Mouse (Mus musculus): Measurements from ENCODE around the gene Tmprss4. TPM values are rescaled to one million over a fixed set of nuclear protein-coding genes. Genes with fewer than 3 reads are reported as not detected.

Tmprss4 gene
- polyA plus RNA-seq, 1 experiment: 0.52 TPM

DNA sequence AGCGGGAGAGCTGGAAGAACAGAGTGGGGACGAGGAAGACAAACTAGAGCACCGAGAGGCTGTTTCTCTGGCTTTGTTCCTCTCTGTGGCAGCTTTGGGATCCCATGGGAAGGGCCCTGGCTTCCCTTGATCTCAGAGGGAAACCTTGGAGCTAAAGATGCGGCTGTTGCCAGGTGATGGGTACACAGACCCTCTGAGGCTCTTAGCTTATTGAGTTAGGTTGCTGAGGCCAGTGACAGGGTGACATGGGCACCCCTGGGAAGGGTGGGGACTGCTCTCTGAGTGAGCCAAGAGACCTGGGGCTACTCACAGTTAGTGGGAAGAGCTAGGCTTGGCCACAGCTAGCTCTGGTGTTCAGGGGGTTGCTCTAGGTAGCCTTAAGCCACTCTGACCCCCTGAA, 8.4 kb downstream of the Tmprss4 start:
- H3K36me3 ChIP-seq (ENCODE audit: control insufficient read depth, insufficient read depth, low read length, poor library complexity, severe bottlenecking): no peaks in the 10 kb centered on the region
- no peak overlapping the region for H3K27ac ChIP-seq (ENCODE audit: insufficient read depth, low read length)
- H3K4me3 ChIP-seq (ENCODE audit: low read depth, low read length): no peak overlapping the region; the same call in 1 of the 2 replicates
- no peak overlapping the region for H3K9ac ChIP-seq (ENCODE audit: low read depth, poor library complexity, severe bottlenecking)
- H3K27me3 ChIP-seq (ENCODE audit: control insufficient read depth, insufficient read depth, low read length, poor library complexity, severe bottlenecking): no peaks in the 10 kb centered on the region
- peaks cover 3% of the 10 kb centered on the region for H3K4me1 ChIP-seq (ENCODE audit: control insufficient read depth, insufficient read depth, low read length)
- H3K9me3 ChIP-seq (replicated peaks; ENCODE audit: control insufficient read depth, insufficient read depth, low read length, poor library complexity, severe bottlenecking): no peaks in the 10 kb centered on the region; the same call in 1 of the 2 replicates
- no peak for TF ChIP-seq EP300 (IDR thresholded peaks at IDR 0.05; ENCODE audit: insufficient read depth, low read depth, low read length)
- no peak for TF ChIP-seq POLR2A (IDR thresholded peaks at IDR 0.05; ENCODE audit: insufficient read depth, low read length)
- no peak for TF ChIP-seq CTCF (IDR thresholded peaks at IDR 0.05; ENCODE audit: low read depth, low read length)

DNA sequence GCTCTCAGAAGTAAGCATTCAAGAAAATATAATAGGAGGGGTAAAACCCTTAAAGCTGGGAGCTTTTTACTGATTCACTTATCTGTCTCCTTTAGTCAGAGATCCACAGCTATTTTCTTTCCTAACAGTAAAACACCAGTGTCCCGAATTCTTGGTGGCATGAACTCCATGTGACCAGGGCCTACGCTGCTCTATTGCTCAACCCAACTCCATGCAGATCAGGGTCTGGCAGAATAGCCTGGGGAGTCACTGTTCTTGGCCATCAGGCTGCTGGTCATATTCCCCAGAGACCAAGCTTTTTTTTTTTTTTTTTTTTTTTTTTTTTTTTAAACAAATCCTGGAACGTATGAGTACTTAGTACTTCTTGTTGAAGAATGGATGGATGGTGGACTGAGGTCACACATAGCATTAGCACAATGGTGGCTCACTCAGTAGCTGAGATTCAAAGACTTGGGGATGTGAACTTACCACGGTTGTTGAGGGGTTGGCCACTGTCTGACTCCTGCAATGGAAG, 14.2 kb downstream of the Tmprss4 start:
- H3K27ac ChIP-seq (ENCODE audit: insufficient read depth, low read length): no peak overlapping the region
- TF ChIP-seq CTCF (IDR thresholded peaks at IDR 0.05; ENCODE audit: low read depth, low read length): no peak
- no peak for TF ChIP-seq EP300 (IDR thresholded peaks at IDR 0.05; ENCODE audit: insufficient read depth, low read depth, low read length)

DNA sequence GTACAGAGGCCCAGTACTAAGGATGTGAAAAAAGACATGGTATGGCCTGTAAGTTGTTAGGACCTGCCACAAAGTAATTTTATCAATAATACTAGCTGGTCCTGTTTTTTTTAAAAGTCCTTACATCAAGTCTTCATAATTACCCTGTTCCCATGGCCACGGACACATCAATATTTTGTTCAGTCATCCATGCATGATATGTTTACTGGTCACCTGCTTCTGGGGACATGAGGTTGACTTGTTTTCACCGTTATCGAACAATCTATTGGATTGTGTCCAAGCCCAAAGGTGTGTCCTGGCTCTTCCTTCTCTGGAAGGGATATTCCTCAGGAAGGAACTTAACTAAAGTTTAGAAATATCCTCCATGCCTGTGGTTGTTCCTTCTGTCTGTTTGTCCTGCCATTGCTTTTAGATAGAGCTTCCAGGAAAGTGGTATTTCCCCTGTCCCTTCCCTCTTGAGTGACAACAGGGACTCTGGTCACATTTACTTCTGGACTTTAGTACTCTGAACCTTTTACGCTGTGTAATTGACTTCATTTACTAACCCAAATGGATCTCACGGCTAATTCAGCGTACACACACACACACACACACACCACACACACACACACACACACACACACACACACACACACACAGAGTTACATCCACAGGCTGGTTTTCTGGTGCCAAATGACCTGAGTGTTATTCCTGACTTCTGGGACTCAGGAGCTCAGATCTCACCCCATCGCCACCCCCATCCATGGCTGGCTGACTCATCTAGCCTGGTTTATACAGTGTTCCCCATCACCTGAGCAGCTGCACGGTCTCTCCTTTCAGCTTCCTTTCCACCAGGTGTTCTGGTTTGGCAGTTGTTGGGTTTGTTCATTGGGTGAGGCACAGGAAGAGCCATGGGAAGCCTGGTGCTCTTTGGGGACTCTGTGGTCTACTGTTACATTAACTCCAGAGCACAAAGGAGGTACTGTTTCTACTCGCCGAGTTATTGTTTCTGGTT, 15.0 kb downstream of the Tmprss4 start:
- H3K27me3 ChIP-seq (ENCODE audit: control insufficient read depth, insufficient read depth, low read length, poor library complexity, severe bottlenecking): no peaks in the 10 kb centered on the region
- H3K27ac ChIP-seq (ENCODE audit: insufficient read depth, low read length): no peak overlapping the region
- TF ChIP-seq POLR2A (IDR thresholded peaks at IDR 0.05; ENCODE audit: insufficient read depth, low read length): no peak
- no peak for TF ChIP-seq CTCF (IDR thresholded peaks at IDR 0.05; ENCODE audit: low read depth, low read length)
- no peak overlapping the region for H3K4me3 ChIP-seq (ENCODE audit: low read depth, low read length)
- H3K9me3 ChIP-seq (replicated peaks; ENCODE audit: control insufficient read depth, insufficient read depth, low read length, poor library complexity, severe bottlenecking): no peaks in the 10 kb centered on the region; the same call in 1 of the 2 replicates
- H3K4me1 ChIP-seq (ENCODE audit: control insufficient read depth, insufficient read depth, low read length): peaks cover 1% of the 10 kb centered on the region
- no peak overlapping the region for H3K9ac ChIP-seq (ENCODE audit: low read depth, poor library complexity, severe bottlenecking)
- H3K36me3 ChIP-seq (ENCODE audit: control insufficient read depth, insufficient read depth, low read length, poor library complexity, severe bottlenecking): no peaks in the 10 kb centered on the region

More for the DNA sequence above, 14.2 kb downstream of the Tmprss4 start:
- Histone ChIP-seq H3K4me1 (ENCODE audit: control insufficient read depth, insufficient read depth, low read length) (peaks cover 1% of the 10 kb centered on the region), H3K27me3 (ENCODE audit: control insufficient read depth, insufficient read depth, low read length, poor library complexity, severe bottlenecking) (no peaks in the 10 kb centered on the region), H3K9ac (ENCODE audit: low read depth, poor library complexity, severe bottlenecking) (no peak overlapping the region), H3K36me3 (ENCODE audit: control insufficient read depth, insufficient read depth, low read length, poor library complexity, severe bottlenecking) (no peaks in the 10 kb centered on the region), H3K9me3 (replicated peaks; ENCODE audit: control insufficient read depth, insufficient read depth, low read length, poor library complexity, severe bottlenecking) (no peaks in the 10 kb centered on the region; the same call in 1 of the 2 replicates), H3K4me3 (ENCODE audit: low read depth, low read length) (no peak overlapping the region)

DNA sequence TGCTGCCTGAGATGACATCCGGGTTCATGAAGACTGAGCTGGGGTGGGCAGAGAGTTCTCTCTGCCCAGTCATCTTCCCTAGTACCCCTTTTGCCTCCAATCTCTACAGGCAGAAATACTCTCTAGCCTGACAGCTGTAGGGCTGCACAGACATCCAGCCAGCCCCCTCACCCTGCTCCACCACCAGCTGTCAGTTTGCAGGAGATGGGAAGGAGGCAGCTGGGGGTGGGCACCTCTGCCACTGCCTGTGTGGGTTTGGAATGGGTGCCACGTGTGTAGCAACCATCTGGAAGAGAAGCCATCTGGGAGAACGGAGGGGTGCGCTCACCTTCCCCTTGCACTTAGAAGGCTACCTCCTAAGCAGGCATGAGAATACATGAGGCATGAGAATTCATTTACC, 18.6 kb downstream of the Tmprss4 start:
- no peaks in the 10 kb centered on the region for H3K9me3 ChIP-seq (replicated peaks; ENCODE audit: control insufficient read depth, insufficient read depth, low read length, poor library complexity, severe bottlenecking)
- TF ChIP-seq EP300 (IDR thresholded peaks at IDR 0.05; ENCODE audit: insufficient read depth, low read depth, low read length) (no peak), CTCF (IDR thresholded peaks at IDR 0.05; ENCODE audit: low read depth, low read length) (no peak), POLR2A (IDR thresholded peaks at IDR 0.05; ENCODE audit: insufficient read depth, low read length) (no peak)
- H3K36me3 ChIP-seq (ENCODE audit: control insufficient read depth, insufficient read depth, low read length, poor library complexity, severe bottlenecking): no peaks in the 10 kb centered on the region
- H3K27ac ChIP-seq (ENCODE audit: insufficient read depth, low read length): no peak overlapping the region
- no peaks in the 10 kb centered on the region for H3K27me3 ChIP-seq (ENCODE audit: control insufficient read depth, insufficient read depth, low read length, poor library complexity, severe bottlenecking)
- H3K9ac ChIP-seq (ENCODE audit: low read depth, poor library complexity, severe bottlenecking): no peak overlapping the region
- peaks cover 1% of the 10 kb centered on the region for H3K4me1 ChIP-seq (ENCODE audit: control insufficient read depth, insufficient read depth, low read length)
- no peak overlapping the region for H3K4me3 ChIP-seq (ENCODE audit: low read depth, low read length)

DNA sequence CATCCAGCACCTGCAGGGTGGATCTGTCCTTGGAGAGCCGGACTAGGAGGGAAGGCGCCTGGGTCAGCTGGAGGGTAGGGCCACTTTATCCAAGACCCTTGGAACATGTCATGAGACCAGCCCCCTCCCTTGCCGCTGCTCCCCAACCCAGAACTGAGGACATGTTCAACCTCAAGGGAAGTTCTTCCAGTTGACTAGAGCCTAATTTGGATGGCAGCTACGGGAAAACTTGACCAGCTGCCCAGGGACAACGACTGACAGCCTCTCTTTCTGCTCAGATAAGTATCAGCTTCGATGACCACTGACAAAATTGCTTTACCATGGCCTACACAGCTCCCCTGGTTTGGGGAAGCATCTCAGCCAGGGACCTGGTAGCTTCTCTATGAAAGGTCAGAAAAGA, 20.6 kb downstream of the Tmprss4 start:
- peaks cover 1% of the 10 kb centered on the region for H3K4me1 ChIP-seq (ENCODE audit: control insufficient read depth, insufficient read depth, low read length)
- TF ChIP-seq EP300 (IDR thresholded peaks at IDR 0.05; ENCODE audit: insufficient read depth, low read depth, low read length): no peak
- TF ChIP-seq CTCF (IDR thresholded peaks at IDR 0.05; ENCODE audit: low read depth, low read length): no peak
- no peak for TF ChIP-seq POLR2A (IDR thresholded peaks at IDR 0.05; ENCODE audit: insufficient read depth, low read length)
- H3K9ac ChIP-seq (ENCODE audit: low read depth, poor library complexity, severe bottlenecking): no peak overlapping the region
- H3K4me3 ChIP-seq (ENCODE audit: low read depth, low read length): no peak overlapping the region
- no peak overlapping the region for H3K27ac ChIP-seq (ENCODE audit: insufficient read depth, low read length)
- H3K9me3 ChIP-seq (replicated peaks; ENCODE audit: control insufficient read depth, insufficient read depth, low read length, poor library complexity, severe bottlenecking): no peaks in the 10 kb centered on the region
- H3K27me3 ChIP-seq (ENCODE audit: control insufficient read depth, insufficient read depth, low read length, poor library complexity, severe bottlenecking): no peaks in the 10 kb centered on the region
- H3K36me3 ChIP-seq (ENCODE audit: control insufficient read depth, insufficient read depth, low read length, poor library complexity, severe bottlenecking): no peaks in the 10 kb centered on the region

DNA sequence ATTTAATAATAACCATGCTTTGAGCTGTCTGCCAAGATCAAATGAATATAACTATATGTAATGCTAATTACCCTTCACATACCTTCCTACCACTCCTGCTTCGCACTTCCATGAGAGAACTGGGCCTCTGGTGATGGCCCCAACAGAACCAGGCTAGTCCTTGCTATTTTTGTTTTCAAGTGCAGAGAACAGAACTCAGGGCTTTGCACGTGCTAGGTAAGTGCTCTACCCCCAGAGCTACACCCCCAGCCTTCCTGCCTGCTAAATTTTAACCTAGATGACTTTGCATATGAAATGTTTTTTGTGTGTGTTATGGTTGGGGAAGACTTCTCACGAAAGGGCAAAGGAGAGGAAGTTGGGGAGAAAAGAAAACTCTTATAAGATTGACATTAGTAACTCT, 21.4 kb downstream of the Tmprss4 start:
- Histone ChIP-seq H3K9ac (ENCODE audit: low read depth, poor library complexity, severe bottlenecking) (no peak overlapping the region), H3K27me3 (ENCODE audit: control insufficient read depth, insufficient read depth, low read length, poor library complexity, severe bottlenecking) (no peaks in the 10 kb centered on the region), H3K4me1 (ENCODE audit: control insufficient read depth, insufficient read depth, low read length) (peaks cover 1% of the 10 kb centered on the region), H3K36me3 (ENCODE audit: control insufficient read depth, insufficient read depth, low read length, poor library complexity, severe bottlenecking) (no peaks in the 10 kb centered on the region), H3K27ac (ENCODE audit: insufficient read depth, low read length) (no peak overlapping the region), H3K4me3 (ENCODE audit: low read depth, low read length) (no peak overlapping the region), H3K9me3 (replicated peaks; ENCODE audit: control insufficient read depth, insufficient read depth, low read length, poor library complexity, severe bottlenecking) (no peaks in the 10 kb centered on the region)
- TF ChIP-seq EP300 (IDR thresholded peaks at IDR 0.05; ENCODE audit: insufficient read depth, low read depth, low read length): no peak
- no peak for TF ChIP-seq POLR2A (IDR thresholded peaks at IDR 0.05; ENCODE audit: insufficient read depth, low read length)
- TF ChIP-seq CTCF (IDR thresholded peaks at IDR 0.05; ENCODE audit: low read depth, low read length): no peak

All from ES-Bruce4 (cell line).